Mouse (Mus musculus): ENCODE data around the gene Hnrnpul2.

GRCm38 (mm10) chr19:8870838-8871237, 51.0 kb downstream of the Hnrnpul2 start:
- TF ChIP-seq GABPA (IDR thresholded peaks at IDR 0.05; ENCODE audit: insufficient replicate concordance, low read depth, low read length) (no peak), E2F4 (IDR thresholded peaks at IDR 0.05; ENCODE audit: insufficient replicate concordance, low read depth, low read length) (no peak), POLR2A (IDR thresholded peaks at IDR 0.05; ENCODE audit: low read depth, low read length) (no peak), CTCF (conservative IDR thresholded peaks at IDR 0.05 in 1 of 2, IDR thresholded peaks at IDR 0.05 in 1 of 2; ENCODE audit: low read depth in 2 of 2, low read length in 2 of 2) (no peak), CHD1 (IDR thresholded peaks at IDR 0.05; ENCODE audit: low read depth, low read length) (no peak), BHLHE40 (IDR thresholded peaks at IDR 0.05; ENCODE audit: low read depth, low read length) (no peak), MAZ (IDR thresholded peaks at IDR 0.05; ENCODE audit: low read depth, low read length) (no peak), TCF12 (IDR thresholded peaks at IDR 0.05; ENCODE audit: low read depth, low read length) (no peak), MXI1 (IDR thresholded peaks at IDR 0.05; ENCODE audit: low read depth, low read length) (no peak)

Data from CH12.LX (cell line).